Mouse (Mus musculus): ENCODE results near the gene Prl8a8. TPM values are rescaled to one million over a fixed set of nuclear protein-coding genes. Genes with fewer than 3 reads are reported as not detected.

Prl8a8 gene
- total RNA-seq (2021): not detected

GRCm38 (mm10) chr13:27513117-27513516, at the start of gene Prl8a8:
Gene Prl8a8 (minus strand): TSS chr13:27513217.
- DNase-seq: no peak

- no peak for DNase-seq
Observed at GRCm38 (mm10) chr13:27553336-27553735, 40.3 kb upstream of the Prl8a8 start.

GRCm38 (mm10) chr13:27523156-27523555, 10.1 kb upstream of the Prl8a8 start:
- no peak for DNase-seq

GRCm38 (mm10) chr13:27507645-27508044, 5.4 kb downstream of the Prl8a8 start:
- DNase-seq: no peak

Other genes starting within 250 kb of the Prl8a8 start
- gene Prl6a1, start 200.6 kb downstream of the Prl8a8 start, total RNA-seq (2021): not detected
- not detected for gene Prl8a2, start 167.5 kb downstream of the Prl8a8 start, total RNA-seq (2021)
- gene Prl2b1, start 122.4 kb downstream of the Prl8a8 start, total RNA-seq (2021): not detected
- gene Prl8a6, start 74.5 kb downstream of the Prl8a8 start, total RNA-seq (2021): not detected
- not detected for gene Prl8a9, start 51.4 kb upstream of the Prl8a8 start, total RNA-seq (2021)
- gene Prl8a1, start 69.0 kb upstream of the Prl8a8 start, total RNA-seq (2021): not detected
- not detected for gene Prl7b1, start 97.4 kb upstream of the Prl8a8 start, total RNA-seq (2021)
- gene Prl7a1, start 129.3 kb upstream of the Prl8a8 start, total RNA-seq (2021): not detected
- gene Prl7a2, start 154.8 kb upstream of the Prl8a8 start, total RNA-seq (2021): not detected
- not detected for gene Prl7d1, start 203.5 kb upstream of the Prl8a8 start, total RNA-seq (2021)